Mouse (Mus musculus) forebrain, postnatal 0 days (tissue): ENCODE results near the gene Slc25a29. TPM values are rescaled to one million over a fixed set of nuclear protein-coding genes. Genes with fewer than 3 reads are reported as not detected.

Experiments used
- ATAC-seq: fragments of 200-750 bp; cut with Nextera tagmentation; 2 replicates; pipeline ENCODE4 v1.8.0; 2017; ENCODE audit warnings: mild to moderate bottlenecking, moderate library complexity
- DNase-seq: peaks from one replicate; pipeline ENCODE4 v3.0.0-alpha.2; 2015
- H3K27ac ChIP-seq: fragments of 300-500 bp; sonication (generic); 2 replicates; pipeline ENCODE4 v1.5.1; 2014; ENCODE audit warnings: low read depth, mild to moderate bottlenecking, antibody characterized with exemption, low read length, moderate library complexity, mixed read lengths
- H3K27me3 ChIP-seq: fragments of 300-500 bp; sonication (generic); 2 replicates; pipeline ENCODE4 v1.6.1; 2014; ENCODE audit warnings: mild to moderate bottlenecking, low read length, mixed read lengths; ENCODE audit not compliant: insufficient read depth
- H3K36me3 ChIP-seq: fragments of 300-500 bp; sonication (generic); 2 replicates; pipeline ENCODE4 v1.6.1; 2014; ENCODE audit warnings: mild to moderate bottlenecking, moderate library complexity; ENCODE audit not compliant: insufficient read depth
- H3K4me1 ChIP-seq: fragments of 300-500 bp; sonication (generic); 2 replicates; pipeline ENCODE4 v1.6.1; 2014; ENCODE audit warnings: antibody characterized with exemption; ENCODE audit not compliant: insufficient read depth
- H3K4me2 ChIP-seq: fragments of 300-500 bp; sonication (generic); 2 replicates; pipeline ENCODE4 v1.6.1; 2014; ENCODE audit warnings: low read depth, mild to moderate bottlenecking, moderate library complexity
- H3K4me3 ChIP-seq: fragments of 300-500 bp; sonication (generic); 2 replicates; pipeline ENCODE4 v1.5.1; 2014; ENCODE audit warnings: low read depth, low read length, mixed read lengths
- H3K9ac ChIP-seq: fragments of 300-500 bp; sonication (generic); 2 replicates; pipeline ENCODE4 v1.6.1; 2014; ENCODE audit warnings: mild to moderate bottlenecking
- H3K9me3 ChIP-seq: fragments of 300-500 bp; sonication (generic); 2 replicates; pipeline ENCODE4 v1.6.1; 2016; ENCODE audit warnings: low read length
- CTCF ChIP-seq: sonication (generic); IDR thresholded peaks from 2 replicates; pipeline ENCODE4 v1.5.1; 2016; ENCODE audit warnings: antibody characterized with exemption, control low read depth, low read depth
- WGBS: fragments of 180-500 bp; shearing (Covaris S2); extraction: QIAGEN DNeasy Blood & Tissue Kit; methylation state at CpG from one replicate; pipeline ENCODE4 v1.1.7; 2014; 5-methylcytosine and 5-hydroxymethylcytosine counted together
- microRNA counts: library from miRNA; unstranded; fragments of <30 nt; microRNA quantifications from one replicate; lab custom pipeline; 2015
- microRNA-seq, 2 experiments: library from miRNA; unstranded; fragments of <30 nt; microRNA quantifications; one replicate each; pipeline ENCODE4; 2016
- polyA plus RNA-seq: library from polyadenylated mRNA; unstranded; fragments of >200 nt; fragmentation: Nextera tagmentation; extraction: Ambion mirVana; gene quantifications from 2 replicates; pipeline ENCODE4 v1.2.1, GENCODE M21; 2015
- total RNA-seq: library from RNA; depleted of rRNA; stranded (reverse); fragments of >200 nt; gene quantifications from 2 replicates; pipeline ENCODE4 v1.2.3, GENCODE M21; 2014; rRNA removed

The Slc25a29 gene
- total and polyA plus RNA-seq, 2 experiments from 2014 or later: 17.4 to 21.4 TPM

DNA sequence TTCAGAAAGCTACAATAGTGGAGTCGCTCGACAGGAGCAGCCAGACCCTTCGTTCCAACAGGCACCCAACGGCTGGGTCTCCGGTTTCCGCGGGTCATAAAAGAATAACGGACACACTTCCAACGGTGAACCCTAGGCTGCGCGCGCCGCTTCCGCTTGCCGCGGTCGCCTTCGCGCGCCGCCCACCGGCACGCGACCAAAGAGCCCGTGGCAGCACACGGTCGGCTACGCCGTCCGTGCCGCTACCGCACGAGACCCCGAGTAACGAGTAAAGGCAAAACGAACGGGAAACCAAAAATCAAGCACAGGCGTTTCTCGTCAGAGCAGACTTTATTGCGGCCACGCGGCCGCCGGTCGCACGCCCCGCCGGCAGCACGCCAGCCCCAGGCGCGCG is 43.5 kb downstream of the Slc25a29 start:
- H3K36me3 ChIP-seq: no peaks in the 10 kb centered on the region
- WGBS: 3% methylated on average over 52 of the region's 52 CpGs
- H3K4me2 ChIP-seq: peak overlapping the region; percentile 53
- peak overlapping the region; percentile 92 for H3K4me3 ChIP-seq
- H3K9ac ChIP-seq: peak overlapping the region; percentile 82
- no peaks in the 10 kb centered on the region for H3K27me3 ChIP-seq
- DNase-seq (peak; percentile 90), ATAC-seq (peak; percentile 50)
- peak overlapping the region; percentile 98 for H3K27ac ChIP-seq
- TF ChIP-seq CTCF: peak; percentile 43
- H3K9me3 ChIP-seq: no peaks in the 10 kb centered on the region
- peaks cover 12% of the 10 kb centered on the region; the same call in 1 of the 2 replicates for H3K4me1 ChIP-seq

DNA sequence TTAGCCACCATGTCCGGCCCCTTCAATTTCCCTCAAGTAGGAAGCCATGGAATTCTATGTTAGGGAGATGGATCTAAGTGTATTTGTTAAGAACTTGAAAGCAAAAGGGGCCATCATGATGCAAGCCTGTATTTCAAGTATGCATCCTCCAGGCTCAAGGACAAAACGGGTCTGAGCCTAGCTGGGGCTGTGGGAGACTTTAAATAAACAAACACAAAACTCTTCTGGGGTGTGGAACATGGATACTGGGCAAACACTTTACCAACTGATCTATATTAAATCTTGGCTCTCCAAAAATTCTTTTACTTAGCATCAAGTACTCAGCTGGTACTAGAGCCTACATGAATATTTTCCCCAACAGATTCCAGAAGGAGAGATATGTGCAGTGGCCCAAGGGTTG is 48.4 kb downstream of the Slc25a29 start:
- no peak for DNase-seq
- H3K4me3 ChIP-seq: no peak overlapping the region
- H3K4me2 ChIP-seq: no peak overlapping the region
- H3K9me3 ChIP-seq: no peaks in the 10 kb centered on the region
- WGBS: 99% methylated on average over 2 of the region's 2 CpGs
- no peak overlapping the region for H3K27ac ChIP-seq
- no peaks in the 10 kb centered on the region for H3K36me3 ChIP-seq
- no peak for ATAC-seq
- TF ChIP-seq CTCF: no peak
- no peaks in the 10 kb centered on the region for H3K27me3 ChIP-seq
- H3K4me1 ChIP-seq: no peaks in the 10 kb centered on the region
- no peak overlapping the region for H3K9ac ChIP-seq

DNA sequence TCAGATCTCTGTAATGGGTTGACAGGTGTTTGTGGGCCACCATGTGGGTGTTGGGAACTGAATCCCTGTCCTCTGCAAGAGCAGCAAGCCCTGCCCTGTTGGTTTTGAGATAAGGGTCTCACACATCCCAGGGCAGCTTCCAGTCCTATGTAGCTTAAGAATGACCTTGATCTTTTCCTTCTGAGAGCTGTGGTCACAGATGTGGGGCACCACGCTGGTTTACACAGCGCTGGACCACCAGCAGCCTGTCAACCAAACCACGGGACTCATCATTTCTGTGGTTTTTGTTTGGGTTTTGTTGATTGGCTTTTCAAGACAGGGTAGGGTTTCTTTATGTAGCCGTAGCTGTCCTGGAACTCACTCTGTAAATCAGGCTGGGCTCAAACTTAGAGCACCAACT is 50.5 kb downstream of the Slc25a29 start:
- Histone ChIP-seq H3K27ac (no peak overlapping the region), H3K4me3 (no peak overlapping the region), H3K36me3 (0 out of 2 replicates have a peak, but pooled peaks cover 3% of the 10 kb centered on the region), H3K4me2 (no peak overlapping the region), H3K4me1 (no peaks in the 10 kb centered on the region), H3K27me3 (no peaks in the 10 kb centered on the region), H3K9ac (no peak overlapping the region), H3K9me3 (no peaks in the 10 kb centered on the region)
- ATAC-seq: no peak
- no peak for DNase-seq
- TF ChIP-seq CTCF: no peak
- 94% methylated on average over 4 of the region's 4 CpGs for WGBS

DNA sequence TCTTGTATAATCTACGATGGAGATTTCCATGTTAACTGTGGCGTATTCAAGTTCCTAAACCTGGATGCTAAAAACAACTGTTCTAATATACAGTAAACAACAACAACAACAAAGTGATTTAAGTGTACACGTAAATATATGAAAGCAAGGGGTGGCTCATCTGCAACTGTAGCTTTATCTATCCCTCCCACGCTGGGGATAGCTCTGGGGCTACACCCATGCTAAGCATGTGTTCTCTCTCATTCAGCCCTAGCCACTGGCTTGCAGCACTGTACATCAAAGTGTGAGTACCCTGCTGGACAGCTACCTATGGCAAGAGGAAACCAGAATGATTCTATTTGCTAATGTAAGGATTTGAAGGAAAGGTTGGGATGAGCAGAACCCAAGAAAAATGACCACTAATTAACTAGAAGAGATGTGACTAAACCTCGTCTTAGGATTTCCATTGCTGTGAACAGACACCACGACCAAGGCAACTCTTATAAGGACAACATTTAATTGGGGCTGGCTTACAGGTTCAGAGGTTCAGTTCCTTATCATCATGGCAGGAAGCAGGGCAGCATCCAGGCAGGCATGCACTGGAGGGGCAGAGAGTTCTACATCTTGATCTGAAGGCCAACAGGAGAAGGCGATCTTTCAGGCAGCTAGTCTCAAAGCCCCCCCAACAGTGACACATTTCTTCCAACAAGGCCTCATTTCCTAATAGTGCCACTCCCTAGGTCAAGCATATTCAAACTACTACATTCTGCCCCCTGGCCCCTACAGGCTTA is 55.4 kb downstream of the Slc25a29 start:
- 0 out of 2 replicates have a peak, but pooled peaks cover 6% of the 10 kb centered on the region for H3K9me3 ChIP-seq
- H3K4me3 ChIP-seq: no peak overlapping the region
- no peak overlapping the region for H3K9ac ChIP-seq
- ATAC-seq: no peak
- H3K36me3 ChIP-seq: peaks cover 10% of the 10 kb centered on the region; the same call in 1 of the 2 replicates
- no peaks in the 10 kb centered on the region for H3K4me1 ChIP-seq
- H3K27me3 ChIP-seq: no peaks in the 10 kb centered on the region
- no peak for DNase-seq
- TF ChIP-seq CTCF: no peak
- 96% methylated on average over 7 of the region's 7 CpGs for WGBS
- no peak overlapping the region for H3K27ac ChIP-seq
- no peak overlapping the region for H3K4me2 ChIP-seq

MicroRNAs encoded within 50 kb of the gene (microRNA counts, 519-probe panel; counts per million panel counts)
- microRNA mmu-miR-345-3p (lab: Ali Mortazavi, UCI): not detected
- microRNA mmu-miR-345-5p (lab: Ali Mortazavi, UCI): 4,057 counts per million, percentile 47 among the panel's probes with 10 or more counts

Small RNA genes lying within 50 kb of the gene (microRNA-seq; reads per million reads assigned to microRNA genes)
- 113 to 156 reads per million in 2 experiments for gene Mir345

Other genes starting within 250 kb of the Slc25a29 start
- 0.15 TPM in 1 of 2 replicates, not detected in the other for gene Degs2, start 133.6 kb downstream of the Slc25a29 start, total RNA-seq
- 0.50 and 0.88 TPM in 2 replicates for gene Degs2, start 133.6 kb downstream of the Slc25a29 start, polyA plus RNA-seq
- 31.9 and 33.8 TPM in 2 replicates for gene Yy1, start 42.9 kb downstream of the Slc25a29 start, total RNA-seq
- gene Yy1, start 42.9 kb downstream of the Slc25a29 start, polyA plus RNA-seq: 7.4 and 8.8 TPM in 2 replicates
- 10.9 and 14.2 TPM in 2 replicates for gene Slc25a47, start 163 bp upstream of the Slc25a29 start, total RNA-seq
- gene Slc25a47, start 163 bp upstream of the Slc25a29 start, polyA plus RNA-seq: 11.9 and 12.3 TPM in 2 replicates
- 6.2 and 12.4 TPM in 2 replicates for gene Wdr25, start 57.7 kb upstream of the Slc25a29 start, total RNA-seq
- 4.6 and 5.3 TPM in 2 replicates for gene Wdr25, start 57.7 kb upstream of the Slc25a29 start, polyA plus RNA-seq
- 91.6 and 92.5 TPM in 2 replicates for gene Wars, start 58.3 kb upstream of the Slc25a29 start, total RNA-seq
- 99.8 and 108 TPM in 2 replicates for gene Wars, start 58.3 kb upstream of the Slc25a29 start, polyA plus RNA-seq
- 50.2 and 61.2 TPM in 2 replicates for gene Begain, start 232.3 kb upstream of the Slc25a29 start, total RNA-seq
- 20.8 and 25.9 TPM in 2 replicates for gene Begain, start 232.3 kb upstream of the Slc25a29 start, polyA plus RNA-seq